Mouse (Mus musculus) brown adipose tissue, adult 24 weeks (tissue): ENCODE measurements around the gene Tmem222. TPM values are rescaled to one million over a fixed set of nuclear protein-coding genes. Genes with fewer than 3 reads are reported as not detected.

ENCODE experiments used
- H3K27ac ChIP-seq: fragments of 200-500 bp; replicated peaks from 2 replicates; pipeline ENCODE4 v1.5.1; 2012; ENCODE audit warnings: low read depth, mild to moderate bottlenecking, low read length
- H3K4me1 ChIP-seq: fragments of 200-500 bp; 2 replicates; pipeline ENCODE4 v1.6.1; 2012; ENCODE audit warnings: low read length, mixed read lengths; ENCODE audit not compliant: control insufficient read depth, insufficient read depth, insufficient read length
- H3K4me3 ChIP-seq: fragments of 200-500 bp; 2 replicates; pipeline ENCODE4 v1.5.1; 2012; ENCODE audit warnings: low read depth, mild to moderate bottlenecking, low read length, moderate library complexity; ENCODE audit not compliant: insufficient read depth
- polyA plus RNA-seq: library from polyadenylated mRNA; stranded (reverse); fragments of >200 nt; gene quantifications from 2 replicates; pipeline ENCODE4 v1.2.4, GENCODE M21; 2012; ENCODE audit not compliant: missing spikeins, insufficient read depth, insufficient read length

Gene Tmem222
- polyA plus RNA-seq, 1 experiment, result 34.4 TPM

DNA sequence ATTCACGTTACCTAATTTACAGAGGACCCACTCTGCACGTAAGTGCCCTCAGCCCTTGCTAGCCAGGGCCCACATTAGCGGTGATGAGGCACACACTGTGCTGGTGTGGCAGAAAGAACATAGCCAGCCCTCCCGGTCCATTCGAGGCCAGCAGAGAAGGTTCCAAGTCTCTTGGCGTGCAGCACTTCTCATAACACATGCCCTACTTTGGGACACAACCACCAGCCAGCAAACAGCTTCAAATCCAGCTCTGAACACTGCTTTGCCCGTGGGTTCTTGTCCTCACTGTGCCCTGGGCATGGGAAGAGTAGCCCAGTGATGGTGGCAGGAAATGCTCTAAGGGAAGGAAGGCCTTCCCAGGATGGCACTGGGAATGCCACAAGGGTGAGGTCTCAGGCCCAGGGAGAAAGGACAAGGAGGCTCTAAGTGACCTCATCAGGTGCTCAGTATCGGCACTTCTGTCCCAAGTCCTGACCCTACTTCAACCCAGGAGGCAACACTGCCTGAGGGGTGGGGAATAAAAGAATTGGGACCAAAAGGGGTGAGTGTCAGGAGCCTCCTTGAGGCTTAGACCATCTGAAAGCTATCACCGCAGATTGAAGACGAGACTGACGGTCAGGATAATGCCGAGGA is 11.2 kb downstream of the Tmem222 start:
- Histone ChIP-seq H3K4me3 (no peak overlapping the region), H3K27ac (peak overlapping the region; percentile 84), H3K4me1 (peaks cover 29% of the 10 kb centered on the region)

DNA sequence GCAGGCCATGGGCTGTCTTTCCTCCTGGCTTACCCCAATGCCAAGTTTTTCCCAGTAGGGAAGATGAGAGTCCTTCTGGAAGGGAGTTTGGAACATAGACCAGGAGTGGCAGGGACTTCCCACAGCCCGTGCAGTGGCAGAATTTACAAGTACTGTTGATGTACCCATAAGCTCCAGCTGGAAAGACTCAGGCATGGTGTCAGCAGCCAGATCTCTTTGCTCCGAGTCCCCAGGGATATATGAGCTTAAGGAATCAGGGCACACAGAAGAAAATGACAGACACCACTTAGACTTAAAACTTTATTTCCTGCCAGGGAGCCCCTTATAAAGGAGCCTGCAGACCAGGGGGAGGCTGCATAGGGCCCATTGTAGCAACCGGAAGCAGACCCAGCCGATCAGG is 11.8 kb downstream of the Tmem222 start:
- Histone ChIP-seq H3K4me3 (no peak overlapping the region), H3K4me1 (peaks cover 26% of the 10 kb centered on the region), H3K27ac (peak overlapping the region; percentile 95)

DNA sequence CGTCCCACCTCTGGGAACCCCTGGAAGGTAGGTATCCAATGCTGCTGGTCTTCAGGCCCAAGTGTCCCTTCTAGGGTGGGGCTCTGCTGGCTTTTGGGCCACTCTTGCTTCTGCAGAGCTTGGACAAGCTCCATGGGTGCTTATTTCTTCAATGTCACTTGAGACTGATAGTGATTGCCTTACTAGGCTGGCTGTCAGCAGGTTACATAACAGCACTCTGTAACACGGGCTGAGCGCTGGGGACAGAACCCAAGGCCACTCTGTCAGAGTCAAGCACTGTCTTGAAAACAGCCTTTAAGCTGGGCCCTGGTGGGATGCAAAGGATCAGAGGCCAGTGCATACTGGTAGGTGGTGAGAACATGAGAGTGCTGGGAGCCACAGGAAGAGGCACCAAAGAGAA is 12.3 kb downstream of the Tmem222 start:
- Histone ChIP-seq H3K4me3 (no peak overlapping the region), H3K27ac (peak overlapping the region; percentile 95), H3K4me1 (peaks cover 21% of the 10 kb centered on the region)

DNA sequence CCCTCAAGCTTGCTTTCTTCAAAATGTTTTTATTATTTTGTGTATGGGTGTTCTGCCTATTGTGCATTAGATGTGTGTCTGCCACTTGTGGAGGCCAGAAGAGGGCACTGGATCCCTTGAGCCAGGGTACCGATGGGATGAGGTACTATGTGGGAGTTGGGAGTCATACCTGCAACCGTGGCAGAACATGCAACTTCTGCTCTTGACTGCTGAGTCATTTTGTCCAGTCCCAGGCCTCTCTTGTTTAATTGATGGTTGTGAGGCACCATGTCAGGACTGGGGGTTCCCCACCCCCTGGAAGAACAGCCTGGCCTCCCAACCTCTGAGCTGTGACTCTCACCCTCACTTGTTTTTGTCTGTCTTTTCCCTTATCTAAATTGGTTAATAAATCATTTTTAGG is 13.0 kb downstream of the Tmem222 start:
- H3K27ac ChIP-seq, result no peak overlapping the region
- no peak overlapping the region for H3K4me3 ChIP-seq
- H3K4me1 ChIP-seq, result peaks cover 16% of the 10 kb centered on the region

GRCm38 (mm10) chr4:133263756-133264155 is 13.8 kb downstream of the Tmem222 start:
- Histone ChIP-seq H3K4me1 (peaks cover 11% of the 10 kb centered on the region), H3K27ac (no peak overlapping the region), H3K4me3 (no peak overlapping the region)

DNA sequence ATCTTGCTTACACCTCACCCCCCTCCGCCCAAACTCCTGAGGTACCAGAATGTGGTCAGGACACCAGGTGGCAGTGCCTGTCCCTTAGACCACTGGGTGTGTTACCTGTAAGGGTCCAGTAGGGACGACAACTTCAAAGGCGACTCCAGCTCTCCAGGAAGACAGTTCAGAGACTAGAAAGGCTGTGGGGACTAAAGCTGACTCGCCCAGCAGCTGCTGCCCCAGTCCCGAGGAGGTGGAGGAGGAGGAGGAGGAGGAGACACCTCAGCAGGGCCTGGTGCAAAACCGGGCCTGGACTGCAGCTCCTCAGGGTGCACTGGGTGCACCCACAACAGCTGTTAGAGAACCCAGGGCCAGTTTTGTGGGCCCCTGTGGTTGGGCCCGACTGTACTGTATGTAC is 14.7 kb downstream of the Tmem222 start, which contains the start of gene Sytl1:
TSS of gene Sytl1 (minus strand) at position 232 of the 400 bp plus-strand sequence.
- H3K4me1 ChIP-seq, result peaks cover 11% of the 10 kb centered on the region
- H3K4me3 ChIP-seq, result no peak within 1 kb of the TSS

GRCm38 (mm10) chr4:133262375-133262765 is 15.2 kb downstream of the Tmem222 start:
- Histone ChIP-seq H3K4me1 (peaks cover 11% of the 10 kb centered on the region), H3K27ac (no peak overlapping the region), H3K4me3 (no peak overlapping the region)

More for the DNA sequence above, 14.7 kb downstream of the Tmem222 start, which contains the start of gene Sytl1:
- no peak within 1 kb of the TSS for H3K27ac ChIP-seq

- Histone ChIP-seq H3K4me3 (no peak overlapping the region), H3K27ac (no peak overlapping the region), H3K4me1 (peaks cover 9% of the 10 kb centered on the region)
Observed at GRCm38 (mm10) chr4:133261641-133262374, 15.8 kb downstream of the Tmem222 start.

DNA sequence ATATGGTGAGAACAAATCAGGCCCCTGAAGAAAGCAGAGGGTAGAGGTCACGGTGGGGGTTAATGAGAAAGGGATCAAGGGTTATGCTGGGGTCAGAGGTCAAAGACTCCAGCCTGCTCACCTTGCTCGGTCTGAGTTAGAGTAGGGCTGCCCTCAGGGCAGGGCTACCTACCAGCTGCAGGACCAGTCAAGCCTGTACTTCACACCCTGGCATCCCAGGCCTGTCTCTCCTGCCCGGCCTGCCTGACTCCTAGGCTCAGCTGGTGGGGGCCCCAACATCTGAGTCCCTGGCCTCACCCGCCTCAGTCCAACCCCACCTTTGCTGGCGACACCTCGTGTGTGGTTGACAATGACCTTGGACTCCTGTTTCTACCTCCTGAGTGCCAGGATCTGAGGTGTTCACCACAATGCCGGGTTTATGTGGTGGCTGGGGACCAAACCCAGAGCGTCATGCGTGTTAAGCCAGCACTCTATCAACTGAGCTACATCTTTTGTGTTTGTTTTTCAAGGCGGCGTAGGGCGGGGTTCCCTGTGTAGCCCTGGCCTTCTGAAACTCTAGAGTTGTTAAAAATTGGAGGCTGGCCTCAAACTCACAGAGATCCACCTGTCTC is 19.7 kb downstream of the Tmem222 start:
- H3K27ac ChIP-seq, result no peak overlapping the region
- no peak overlapping the region for H3K4me3 ChIP-seq
- H3K4me1 ChIP-seq, result 0 out of 2 replicates have a peak, but pooled peaks cover 2% of the 10 kb centered on the region

- H3K4me1 ChIP-seq, result 0 out of 2 replicates have a peak, but pooled peaks cover 2% of the 10 kb centered on the region
- H3K27ac ChIP-seq, result no peak overlapping the region
- H3K4me3 ChIP-seq, result no peak overlapping the region
Observed at GRCm38 (mm10) chr4:133257230-133257629, 20.4 kb downstream of the Tmem222 start.

DNA sequence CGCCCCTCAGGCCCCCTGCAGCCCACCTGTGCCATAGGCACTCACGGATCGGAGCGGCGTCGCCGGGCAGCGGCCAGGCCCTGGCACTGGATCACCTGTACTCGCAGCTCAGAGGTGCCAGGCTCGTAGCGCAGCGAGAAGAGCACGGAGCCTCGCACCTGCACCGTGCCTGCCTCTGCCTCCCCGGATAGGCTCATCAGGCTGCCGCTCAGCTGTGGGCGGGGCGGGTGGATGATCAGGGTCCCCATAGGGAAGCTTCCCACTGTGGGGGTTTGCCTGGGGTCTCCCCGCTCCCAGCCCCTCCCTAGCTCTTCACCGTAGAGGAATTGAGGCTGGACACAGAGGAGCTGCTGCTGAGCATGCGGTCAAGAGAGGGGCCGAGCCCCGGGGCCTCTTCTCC is 20.8 kb downstream of the Tmem222 start:
- H3K27ac ChIP-seq, result no peak overlapping the region
- H3K4me1 ChIP-seq, result 0 out of 2 replicates have a peak, but pooled peaks cover 2% of the 10 kb centered on the region
- no peak overlapping the region for H3K4me3 ChIP-seq

DNA sequence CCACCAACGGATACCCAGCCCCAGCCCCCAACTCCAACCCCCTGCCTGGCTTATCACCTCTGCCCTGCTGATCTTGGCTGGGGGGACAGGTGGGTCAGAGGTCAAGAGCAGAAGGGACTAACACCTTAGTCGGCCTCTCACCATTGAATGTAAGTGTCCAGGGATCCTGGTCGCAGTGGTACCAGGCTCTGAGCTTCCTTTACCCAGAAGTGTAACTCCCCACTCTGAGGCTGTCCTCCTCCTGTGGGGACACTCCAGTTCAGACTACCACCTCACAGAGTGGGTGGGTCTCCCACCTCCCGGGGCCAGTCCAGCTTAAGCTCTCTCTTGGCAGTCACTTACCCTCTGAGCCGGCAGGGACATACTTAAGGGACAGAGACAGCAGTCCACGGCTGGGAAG is 22.2 kb downstream of the Tmem222 start:
- H3K4me3 ChIP-seq, result no peak overlapping the region
- no peak overlapping the region for H3K27ac ChIP-seq

DNA sequence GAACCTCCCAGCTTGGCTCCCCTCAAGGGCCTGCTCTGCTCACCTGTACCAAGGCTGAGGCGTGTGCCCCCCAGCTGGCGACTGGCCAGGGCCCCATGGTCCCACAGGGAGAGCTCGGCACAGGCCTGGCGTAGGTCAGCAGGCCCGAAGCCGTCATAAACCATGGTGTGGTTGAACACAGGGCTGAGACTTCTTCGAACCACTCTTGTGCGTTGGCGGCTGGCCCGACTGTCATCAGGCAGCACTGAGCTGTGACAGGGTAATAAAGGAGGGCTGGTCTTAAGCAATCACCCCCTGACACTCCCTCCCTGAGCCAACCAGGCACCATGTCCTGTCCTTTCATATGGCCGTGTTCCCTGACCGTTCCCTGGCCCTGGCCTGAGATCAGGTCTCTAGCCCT is 24.2 kb downstream of the Tmem222 start:
- Histone ChIP-seq H3K27ac (no peak overlapping the region), H3K4me1 (0 out of 2 replicates have a peak, but pooled peaks cover 2% of the 10 kb centered on the region), H3K4me3 (no peak overlapping the region)

More for the DNA sequence above, 22.2 kb downstream of the Tmem222 start:
- H3K4me1 ChIP-seq, result 0 out of 2 replicates have a peak, but pooled peaks cover 2% of the 10 kb centered on the region

- H3K27ac ChIP-seq, result no peak overlapping the region
- H3K4me3 ChIP-seq, result no peak overlapping the region
- H3K4me1 ChIP-seq, result 0 out of 2 replicates have a peak, but pooled peaks cover 2% of the 10 kb centered on the region
Observed at GRCm38 (mm10) chr4:133252089-133252488, 25.5 kb downstream of the Tmem222 start.

- Histone ChIP-seq H3K4me3 (no peak overlapping the region), H3K27ac (no peak overlapping the region), H3K4me1 (0 out of 2 replicates have a peak, but pooled peaks cover 2% of the 10 kb centered on the region)
Observed at GRCm38 (mm10) chr4:133251214-133251613, 26.4 kb downstream of the Tmem222 start.
